Mouse (Mus musculus) frontal cortex, postnatal 14 days (tissue): ENCODE results near the gene Tmbim4.

Source experiments
- DNase-seq, 2 experiments: peaks; one replicate each; pipeline ENCODE4 v3.0.0; 2022; ENCODE audit warnings: low spot score in 2 of 2

Gene Tmbim4

GRCm38 (mm10) chr10:120201131-120201921, at the start of gene Tmbim4:
Tmbim4 (plus strand) TSS chr10:120201590.
- peak; percentile 4 to 13 for DNase-seq

- DNase-seq, result no peak
Measured at GRCm38 (mm10) chr10:120151672-120152071, 49.7 kb upstream of the Tmbim4 start.

GRCm38 (mm10) chr10:120153911-120154310, 47.5 kb upstream of the Tmbim4 start:
- no peak for DNase-seq

GRCm38 (mm10) chr10:120160533-120160932, 40.9 kb upstream of the Tmbim4 start:
- no peak for DNase-seq

- DNase-seq, result no peak
Measured at GRCm38 (mm10) chr10:120162840-120163239, 38.5 kb upstream of the Tmbim4 start.

GRCm38 (mm10) chr10:120163490-120163889, 37.9 kb upstream of the Tmbim4 start:
- no peak for DNase-seq

- peak in 1 of 2 experiments; percentile 6 for DNase-seq
Measured at GRCm38 (mm10) chr10:120164931-120165792, 36.2 kb upstream of the Tmbim4 start.

- DNase-seq, result no peak
Measured at GRCm38 (mm10) chr10:120165793-120166503, 35.4 kb upstream of the Tmbim4 start.

GRCm38 (mm10) chr10:120168070-120168469, 33.3 kb upstream of the Tmbim4 start:
- DNase-seq, result no peak

GRCm38 (mm10) chr10:120169064-120169463, 32.3 kb upstream of the Tmbim4 start:
- DNase-seq, result no peak

- no peak for DNase-seq
Measured at GRCm38 (mm10) chr10:120169841-120170240, 31.5 kb upstream of the Tmbim4 start.

- DNase-seq, result no peak
Measured at GRCm38 (mm10) chr10:120170277-120170676, 31.1 kb upstream of the Tmbim4 start.

- DNase-seq, result no peak
Measured at GRCm38 (mm10) chr10:120171340-120171739, 30.1 kb upstream of the Tmbim4 start.

GRCm38 (mm10) chr10:120174192-120174705, 27.1 kb upstream of the Tmbim4 start:
- no peak for DNase-seq

GRCm38 (mm10) chr10:120182887-120183286, 18.5 kb upstream of the Tmbim4 start:
- DNase-seq, result no peak

- no peak for DNase-seq
Measured at GRCm38 (mm10) chr10:120183342-120183741, 18.0 kb upstream of the Tmbim4 start.

- DNase-seq, result no peak
Measured at GRCm38 (mm10) chr10:120188513-120188912, 12.9 kb upstream of the Tmbim4 start.

GRCm38 (mm10) chr10:120189276-120189675, 12.1 kb upstream of the Tmbim4 start:
- no peak for DNase-seq

GRCm38 (mm10) chr10:120189782-120190181, 11.6 kb upstream of the Tmbim4 start:
- no peak for DNase-seq

GRCm38 (mm10) chr10:120191165-120191564, 10.2 kb upstream of the Tmbim4 start:
- DNase-seq, result no peak

- no peak for DNase-seq
Measured at GRCm38 (mm10) chr10:120192278-120192677, 9.1 kb upstream of the Tmbim4 start.

GRCm38 (mm10) chr10:120193255-120193654, 8.1 kb upstream of the Tmbim4 start:
- DNase-seq, result no peak
